Mouse (Mus musculus): ENCODE data around the gene Cdr2l.

Cdr2l gene

GRCm38 (mm10) chr11:115423091-115423490 lies 41.4 kb downstream of the Cdr2l start:
- TF ChIP-seq CTCF (conservative IDR thresholded peaks at IDR 0.05; ENCODE audit: low read length) = no peak
- no peak for TF ChIP-seq NANOG (IDR thresholded peaks at IDR 0.05; ENCODE audit: borderline replicate concordance, low read length)
- no peak for TF ChIP-seq POU5F1 (IDR thresholded peaks at IDR 0.05; ENCODE audit: borderline replicate concordance, low read length)
- Histone ChIP-seq H3K36me3 (ENCODE audit: insufficient read depth, low read length) (peaks cover 37% of the 10 kb centered on the region), H3K4me1 (replicated peaks; ENCODE audit: low read depth, low read length) (peaks cover 53% of the 10 kb centered on the region), H3K4me3 (replicated peaks; ENCODE audit: low read length) (no peak overlapping the region), H3K27me3 (ENCODE audit: insufficient read depth, low read length) (no peaks in the 10 kb centered on the region), H3K9me3 (ENCODE audit: low read length) (no peaks in the 10 kb centered on the region)

- TF ChIP-seq POU5F1 (IDR thresholded peaks at IDR 0.05; ENCODE audit: borderline replicate concordance, low read length) (no peak), NANOG (IDR thresholded peaks at IDR 0.05; ENCODE audit: borderline replicate concordance, low read length) (no peak), CTCF (conservative IDR thresholded peaks at IDR 0.05; ENCODE audit: low read length) (no peak)
- Histone ChIP-seq H3K27me3 (ENCODE audit: insufficient read depth, low read length) (no peaks in the 10 kb centered on the region), H3K36me3 (ENCODE audit: insufficient read depth, low read length) (peaks cover 44% of the 10 kb centered on the region), H3K9me3 (ENCODE audit: low read length) (no peaks in the 10 kb centered on the region), H3K4me1 (replicated peaks; ENCODE audit: low read depth, low read length) (peaks cover 49% of the 10 kb centered on the region), H3K4me3 (replicated peaks; ENCODE audit: low read length) (no peak overlapping the region)
These were observed 43.0 kb downstream of the Cdr2l start for GRCm38 (mm10) chr11:115424666-115425065.

DNA sequence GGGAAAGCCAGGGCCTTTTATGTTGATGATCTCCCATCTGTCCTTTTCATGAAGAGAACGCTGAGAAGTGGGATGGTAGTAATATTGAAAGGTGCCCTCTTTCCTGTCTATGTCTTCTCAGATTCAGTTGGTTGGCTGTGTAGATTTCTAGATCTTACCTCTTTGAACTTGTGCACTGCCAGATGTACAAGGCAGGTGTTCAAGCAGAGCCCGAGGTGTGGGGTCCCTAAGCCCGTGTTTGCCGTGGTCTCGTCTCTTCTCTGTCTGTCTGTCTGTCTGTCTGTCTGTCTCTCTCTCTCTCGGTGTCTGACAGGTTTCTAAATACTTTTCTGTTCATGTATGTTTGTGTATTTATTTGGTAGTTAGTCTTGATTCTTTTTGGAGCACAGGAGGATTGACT lies 44.0 kb downstream of the Cdr2l start:
- no peak overlapping the region for H3K4me3 ChIP-seq (replicated peaks; ENCODE audit: low read length)
- H3K36me3 ChIP-seq (ENCODE audit: insufficient read depth, low read length) = peaks cover 54% of the 10 kb centered on the region
- H3K4me1 ChIP-seq (replicated peaks; ENCODE audit: low read depth, low read length) = peaks cover 52% of the 10 kb centered on the region
- H3K9me3 ChIP-seq (ENCODE audit: low read length) = no peaks in the 10 kb centered on the region
- H3K27me3 ChIP-seq (ENCODE audit: insufficient read depth, low read length) = no peaks in the 10 kb centered on the region
- TF ChIP-seq POU5F1 (IDR thresholded peaks at IDR 0.05; ENCODE audit: borderline replicate concordance, low read length) = no peak
- TF ChIP-seq CTCF (conservative IDR thresholded peaks at IDR 0.05; ENCODE audit: low read length) = no peak
- TF ChIP-seq NANOG (IDR thresholded peaks at IDR 0.05; ENCODE audit: borderline replicate concordance, low read length) = no peak

DNA sequence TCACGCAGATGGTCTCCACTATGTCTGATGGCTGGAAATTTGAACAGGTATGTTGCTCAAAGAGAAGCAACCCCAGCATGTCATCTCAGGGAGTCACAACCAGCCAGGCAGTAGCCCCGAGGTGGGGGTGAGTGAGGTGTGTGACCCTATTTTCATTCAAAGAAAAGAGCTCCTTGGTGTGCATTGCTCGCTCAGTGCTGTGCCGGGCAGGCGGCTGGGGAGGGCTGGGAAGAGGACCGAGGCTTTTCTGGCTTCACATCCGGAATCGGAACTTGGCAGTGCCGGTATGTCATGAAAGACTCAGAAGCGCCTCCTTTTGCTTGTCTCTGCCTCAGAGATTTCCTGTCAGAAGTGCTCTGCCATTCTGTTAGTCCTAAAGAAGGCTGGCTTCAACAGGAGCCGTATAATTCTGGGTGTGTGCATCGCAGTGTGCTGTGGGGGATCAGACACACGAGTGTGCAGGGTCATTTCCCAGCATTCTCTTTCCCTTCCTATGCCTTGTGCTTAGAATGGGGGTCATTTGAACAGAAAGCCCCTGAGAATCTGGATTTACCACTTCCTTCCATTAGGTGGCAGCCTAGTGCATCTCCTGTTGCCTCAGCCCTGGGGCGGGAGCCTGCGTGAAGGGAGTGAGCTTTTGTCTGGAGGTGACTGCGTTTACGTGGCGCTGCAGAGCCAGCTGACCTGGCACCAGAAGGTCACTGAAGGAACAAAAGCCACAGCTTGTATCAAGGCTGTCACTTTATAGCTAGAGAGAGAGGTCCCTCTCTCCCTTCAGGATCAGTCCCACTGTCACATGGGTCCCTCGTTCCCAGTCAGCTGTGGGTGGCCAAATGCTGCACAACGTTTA lies 46.0 kb downstream of the Cdr2l start:
- peaks cover 32% of the 10 kb centered on the region for H3K4me1 ChIP-seq (replicated peaks; ENCODE audit: low read depth, low read length)
- H3K9me3 ChIP-seq (ENCODE audit: low read length) = no peaks in the 10 kb centered on the region
- TF ChIP-seq POU5F1 (IDR thresholded peaks at IDR 0.05; ENCODE audit: borderline replicate concordance, low read length) (no peak), CTCF (conservative IDR thresholded peaks at IDR 0.05; ENCODE audit: low read length) (peak; percentile 61)

DNA sequence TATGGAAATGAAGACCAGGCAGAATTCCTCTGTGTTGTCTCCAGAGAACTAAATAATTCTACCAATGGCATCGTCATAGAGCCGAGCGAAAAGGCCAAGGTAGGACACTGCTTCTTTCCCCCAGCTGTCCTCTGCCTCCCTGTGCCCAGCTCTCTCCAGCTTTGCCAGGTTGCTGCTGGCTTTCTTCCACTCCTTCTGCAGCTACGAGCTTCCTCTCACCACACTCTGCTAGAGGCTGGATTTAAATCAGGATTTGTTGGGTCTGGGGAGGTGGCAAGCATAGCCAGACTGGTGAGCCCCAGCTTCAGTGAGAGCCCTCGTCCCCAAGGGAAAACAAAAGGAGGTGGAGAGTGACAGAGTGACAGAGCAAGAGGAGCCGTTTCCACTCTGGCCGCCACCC lies 47.6 kb downstream of the Cdr2l start:
- peaks cover 66% of the 10 kb centered on the region for H3K36me3 ChIP-seq (ENCODE audit: insufficient read depth, low read length)
- TF ChIP-seq NANOG (IDR thresholded peaks at IDR 0.05; ENCODE audit: borderline replicate concordance, low read length) = no peak
- H3K4me1 ChIP-seq (replicated peaks; ENCODE audit: low read depth, low read length) = peaks cover 36% of the 10 kb centered on the region
- no peaks in the 10 kb centered on the region for H3K27me3 ChIP-seq (ENCODE audit: insufficient read depth, low read length)
- H3K9me3 ChIP-seq (ENCODE audit: low read length) = no peaks in the 10 kb centered on the region
- no peak overlapping the region for H3K4me3 ChIP-seq (replicated peaks; ENCODE audit: low read length)

More for the DNA sequence above, 46.0 kb downstream of the Cdr2l start:
- Histone ChIP-seq H3K36me3 (ENCODE audit: insufficient read depth, low read length) (peaks cover 71% of the 10 kb centered on the region), H3K4me3 (replicated peaks; ENCODE audit: low read length) (peak overlapping the region; percentile 70), H3K27me3 (ENCODE audit: insufficient read depth, low read length) (no peaks in the 10 kb centered on the region)

DNA sequence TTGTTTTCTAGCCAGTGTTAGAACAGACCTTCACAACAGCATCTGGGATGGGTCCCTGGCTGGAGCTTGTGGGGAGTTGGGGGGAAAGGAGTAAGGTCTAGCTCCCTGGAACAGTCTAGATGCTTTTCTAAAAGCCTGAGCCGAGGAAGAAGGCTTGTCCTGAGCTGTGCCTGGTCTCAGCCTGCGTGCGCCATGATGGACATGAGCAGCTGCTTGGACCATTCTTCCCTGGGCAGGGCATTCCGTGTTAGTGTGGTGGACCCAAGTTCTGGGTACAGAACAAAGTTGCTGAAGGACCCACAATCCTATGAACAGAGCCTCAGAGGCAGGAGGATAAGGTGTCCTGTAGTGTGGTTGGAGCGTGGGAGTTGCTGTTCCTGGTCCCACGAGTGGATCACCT lies 48.8 kb downstream of the Cdr2l start:
- peak overlapping the region; percentile 26; the same call in 1 of the 2 replicates for H3K4me3 ChIP-seq (replicated peaks; ENCODE audit: low read length)
- H3K4me1 ChIP-seq (replicated peaks; ENCODE audit: low read depth, low read length) = peaks cover 48% of the 10 kb centered on the region
- no peak for TF ChIP-seq CTCF (conservative IDR thresholded peaks at IDR 0.05; ENCODE audit: low read length)
- TF ChIP-seq POU5F1 (IDR thresholded peaks at IDR 0.05; ENCODE audit: borderline replicate concordance, low read length) = no peak
- TF ChIP-seq NANOG (IDR thresholded peaks at IDR 0.05; ENCODE audit: borderline replicate concordance, low read length) = no peak
- no peaks in the 10 kb centered on the region for H3K9me3 ChIP-seq (ENCODE audit: low read length)
- peaks cover 53% of the 10 kb centered on the region for H3K36me3 ChIP-seq (ENCODE audit: insufficient read depth, low read length)
- 0 out of 2 replicates have a peak, but pooled peaks cover under 1% of the 10 kb centered on the region for H3K27me3 ChIP-seq (ENCODE audit: insufficient read depth, low read length)

GRCm38 (mm10) chr11:115432814-115433213 lies 51.1 kb downstream of the Cdr2l start:
- Histone ChIP-seq H3K4me1 (replicated peaks; ENCODE audit: low read depth, low read length) (peaks cover 43% of the 10 kb centered on the region), H3K4me3 (replicated peaks; ENCODE audit: low read length) (no peak overlapping the region), H3K27me3 (ENCODE audit: insufficient read depth, low read length) (peaks cover 17% of the 10 kb centered on the region), H3K9me3 (ENCODE audit: low read length) (no peaks in the 10 kb centered on the region), H3K36me3 (ENCODE audit: insufficient read depth, low read length) (peaks cover 44% of the 10 kb centered on the region)
- no peak for TF ChIP-seq NANOG (IDR thresholded peaks at IDR 0.05; ENCODE audit: borderline replicate concordance, low read length)
- no peak for TF ChIP-seq CTCF (conservative IDR thresholded peaks at IDR 0.05; ENCODE audit: low read length)
- no peak for TF ChIP-seq POU5F1 (IDR thresholded peaks at IDR 0.05; ENCODE audit: borderline replicate concordance, low read length)

DNA sequence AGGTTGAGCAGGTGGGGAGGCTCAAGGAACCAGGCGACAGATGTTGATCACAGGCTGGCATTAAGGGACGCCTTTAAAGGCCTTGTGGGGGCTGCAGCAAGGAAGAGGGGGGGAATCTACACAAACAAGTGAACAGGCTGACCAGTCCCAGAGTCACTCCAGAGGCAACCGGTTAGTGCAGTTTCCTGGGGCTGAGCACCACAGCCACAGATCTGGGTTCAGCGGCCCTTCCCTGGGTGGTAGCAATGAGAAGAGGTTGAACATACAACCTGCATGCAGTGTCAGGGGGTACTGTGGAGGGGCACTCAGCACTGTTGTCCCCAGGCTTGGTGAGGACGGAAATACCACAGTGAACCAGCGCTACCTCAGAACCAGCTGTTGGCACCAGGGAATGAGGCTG lies 51.6 kb downstream of the Cdr2l start:
- H3K36me3 ChIP-seq (ENCODE audit: insufficient read depth, low read length) = peaks cover 43% of the 10 kb centered on the region
- H3K27me3 ChIP-seq (ENCODE audit: insufficient read depth, low read length) = peaks cover 17% of the 10 kb centered on the region
- H3K4me3 ChIP-seq (replicated peaks; ENCODE audit: low read length) = no peak overlapping the region
- peaks cover 38% of the 10 kb centered on the region for H3K4me1 ChIP-seq (replicated peaks; ENCODE audit: low read depth, low read length)
- TF ChIP-seq POU5F1 (IDR thresholded peaks at IDR 0.05; ENCODE audit: borderline replicate concordance, low read length) (no peak), NANOG (IDR thresholded peaks at IDR 0.05; ENCODE audit: borderline replicate concordance, low read length) (no peak), CTCF (conservative IDR thresholded peaks at IDR 0.05; ENCODE audit: low read length) (no peak)
- H3K9me3 ChIP-seq (ENCODE audit: low read length) = no peaks in the 10 kb centered on the region
